Mouse (Mus musculus) G1E (cell line): ENCODE results near the gene Trim45.

Experiments
- CTCF ChIP-seq: IDR thresholded peaks from 2 replicates; pipeline ENCODE4 v1.5.1; 2012; ENCODE audit warnings: low read depth, low read length, inconsistent platforms, mixed read lengths
- GATA2 ChIP-seq: IDR thresholded peaks from 2 replicates; pipeline ENCODE4 v1.6.1; 2012; ENCODE audit warnings: low read depth, low read length, inconsistent platforms, borderline replicate concordance
- TAL1 ChIP-seq: conservative IDR thresholded peaks from 2 replicates; pipeline ENCODE4 v1.6.1; 2012; ENCODE audit warnings: low read depth, low read length, inconsistent platforms, mixed read lengths

DNA sequence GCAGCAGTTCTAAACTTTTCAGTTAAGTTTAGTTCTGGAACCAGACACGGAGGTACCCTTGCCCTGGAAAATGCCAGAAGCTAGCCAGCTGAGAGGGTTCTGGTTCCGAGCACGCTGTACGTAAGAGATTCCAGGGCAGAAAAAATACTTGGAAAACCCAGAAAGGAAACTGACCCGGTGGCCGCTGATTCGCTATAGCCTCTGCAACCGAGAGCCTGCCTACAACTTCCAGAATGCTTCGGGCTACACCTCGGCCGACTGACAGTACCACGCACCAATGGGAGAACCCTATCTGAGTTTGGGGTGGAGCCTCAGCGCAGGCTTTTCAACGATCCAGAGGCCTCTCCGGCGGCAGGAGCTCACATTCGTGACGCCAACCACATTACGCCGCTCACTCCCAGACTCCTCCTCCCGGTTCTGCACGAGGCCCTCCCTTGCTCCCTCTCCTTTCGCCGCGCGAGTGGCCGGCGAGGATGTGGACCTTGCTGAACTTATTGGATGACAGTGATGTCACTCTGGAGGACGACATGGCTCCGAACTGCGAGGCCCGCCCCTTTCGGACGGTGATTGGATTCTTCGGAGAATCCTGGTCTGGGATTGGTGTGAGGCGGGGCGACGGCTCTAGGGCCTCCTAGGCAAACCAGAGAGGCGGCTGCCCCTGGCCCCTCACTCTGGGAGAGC lies at the start of gene Trim45:
- TF ChIP-seq CTCF (no peak), TAL1 (no peak), GATA2 (no peak)
